Mouse (Mus musculus) midbrain, embryonic 11.5 days (tissue): ENCODE measurements at regions not wholly inside any gene's neighbourhood (a gene's known extent, or its start where the extent isn't known, plus 50 kb on each side); places are given as distances from the start of the nearest gene placed in this dataset.

Experiments used
- ATAC-seq: fragments of 200-750 bp; cut with Nextera tagmentation; 2 replicates; pipeline ENCODE4 v1.8.0; 2017; ENCODE audit warnings: moderate TSS enrichment, moderate library complexity; ENCODE audit not compliant: low FRiP score
- DNase-seq: peaks from one replicate; pipeline ENCODE4 v3.0.0; 2015; ENCODE audit warnings: low spot score; ENCODE audit errors: missing footprints
- H3K27ac ChIP-seq: fragments of 300-500 bp; sonication (generic); 2 replicates; pipeline ENCODE4 v1.5.1; 2014; ENCODE audit warnings: low read depth, low read length
- H3K27me3 ChIP-seq: fragments of 300-500 bp; sonication (generic); 2 replicates; pipeline ENCODE4 v1.6.1; 2014; ENCODE audit warnings: mild to moderate bottlenecking, low read length, moderate library complexity, mixed read lengths; ENCODE audit not compliant: control insufficient read depth, insufficient read depth
- H3K36me3 ChIP-seq: fragments of 300-500 bp; sonication (generic); 2 replicates; pipeline ENCODE4 v1.6.1; 2014; ENCODE audit warnings: mild to moderate bottlenecking, low read length, moderate library complexity, mixed read lengths; ENCODE audit not compliant: control insufficient read depth, insufficient read depth
- H3K4me1 ChIP-seq: fragments of 300-500 bp; sonication (generic); 2 replicates; pipeline ENCODE4 v1.6.1; 2014; ENCODE audit warnings: low read length; ENCODE audit not compliant: control insufficient read depth, insufficient read depth
- H3K4me2 ChIP-seq: fragments of 300-500 bp; sonication (generic); 2 replicates; pipeline ENCODE4 v1.6.1; 2014; ENCODE audit warnings: mild to moderate bottlenecking, moderate library complexity
- H3K4me3 ChIP-seq: fragments of 300-500 bp; sonication (generic); 2 replicates; pipeline ENCODE4 v1.5.1; 2014; ENCODE audit warnings: low read depth, low read length
- H3K9ac ChIP-seq: fragments of 300-500 bp; sonication (generic); 2 replicates; pipeline ENCODE4 v1.6.1; 2014; ENCODE audit warnings: low read length
- H3K9me3 ChIP-seq: fragments of 300-500 bp; sonication (generic); 2 replicates; pipeline ENCODE4 v1.6.1; 2016; ENCODE audit warnings: low read length; ENCODE audit not compliant: control insufficient read depth
- WGBS: fragments of 180-500 bp; shearing (Covaris S2); extraction: QIAGEN DNeasy Blood & Tissue Kit; methylation state at CpG from one replicate; pipeline ENCODE4 v1.1.7; 2014; 5-methylcytosine and 5-hydroxymethylcytosine counted together

DNA sequence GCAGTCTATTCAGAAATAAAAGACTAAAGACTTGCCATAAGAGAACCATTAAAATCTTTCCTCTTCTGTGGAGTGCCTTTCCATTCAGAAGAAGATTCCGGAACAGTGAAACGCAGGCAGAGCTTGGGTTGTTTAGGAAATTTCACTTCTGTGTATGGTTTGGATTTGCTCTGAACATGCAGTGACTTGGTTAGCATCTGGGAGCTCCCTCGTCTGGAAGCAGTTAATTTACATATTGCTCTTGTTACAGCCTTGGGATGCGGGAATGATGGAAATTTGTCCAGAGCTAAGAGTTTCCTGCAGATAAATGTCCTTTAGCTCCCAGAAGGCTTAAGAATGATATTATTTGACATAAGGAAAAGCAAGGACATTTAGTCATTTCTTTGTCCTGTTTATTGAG, 56.4 kb upstream of the Itga6 start:
- Histone ChIP-seq H3K4me1 (no peaks in the 10 kb centered on the region; the same call in 1 of the 2 replicates), H3K27ac (no peak overlapping the region), H3K27me3 (no peaks in the 10 kb centered on the region), H3K36me3 (no peaks in the 10 kb centered on the region), H3K4me2 (no peak overlapping the region), H3K4me3 (no peak overlapping the region), H3K9me3 (no peaks in the 10 kb centered on the region), H3K9ac (no peak overlapping the region)
- WGBS, result 78% methylated on average over 4 of the region's 4 CpGs
- DNase-seq (no peak), ATAC-seq (no peak)

DNA sequence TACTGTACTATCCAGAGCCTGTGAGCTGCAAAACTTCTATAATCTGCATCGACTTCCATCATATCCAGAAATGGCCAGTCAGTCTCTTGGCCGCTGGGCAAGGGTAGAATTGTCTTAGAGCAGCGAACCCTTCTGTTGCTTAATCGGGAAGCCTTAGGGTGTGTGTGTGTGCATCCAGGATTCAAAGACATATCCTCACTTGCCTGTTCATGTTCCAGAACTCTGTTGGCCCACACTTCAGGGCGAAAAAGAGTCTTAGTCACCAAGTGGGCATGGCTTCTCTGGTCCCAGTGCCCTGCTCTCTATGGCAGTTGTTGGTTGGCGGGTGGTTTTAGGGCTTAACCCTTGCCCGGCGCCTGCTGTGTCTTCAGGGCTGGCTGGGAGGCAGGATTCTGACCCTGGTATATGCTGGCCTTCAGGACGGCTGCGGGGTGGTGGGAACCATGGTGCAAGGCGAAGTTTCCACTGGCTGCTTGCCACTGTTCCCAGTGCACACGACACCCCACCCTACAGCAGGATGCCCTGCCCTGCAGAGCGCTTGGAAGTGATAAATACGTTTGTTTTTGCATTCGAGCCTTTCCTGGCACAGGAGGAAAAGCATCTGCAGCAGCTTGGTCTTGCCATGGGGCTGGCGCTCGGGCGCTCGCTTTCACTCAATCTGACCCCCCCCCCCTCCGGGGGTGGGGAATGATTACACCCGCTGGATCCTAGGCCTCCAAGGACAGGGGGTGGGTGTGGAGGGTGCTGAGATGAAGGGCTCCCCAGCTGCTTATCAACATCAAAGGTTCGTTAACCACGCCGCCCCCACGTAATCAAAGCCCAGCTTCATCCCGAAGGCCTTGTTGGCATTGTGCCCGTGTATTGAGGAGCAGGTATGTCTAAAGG, 54.9 kb upstream of the Itga6 start:
- H3K4me1 ChIP-seq, result no peaks in the 10 kb centered on the region; the same call in 1 of the 2 replicates

GRCm38 (mm10) chr2:71694758-71695310, 50.6 kb upstream of the Itga6 start:
- H3K27ac ChIP-seq, result no peak overlapping the region
- ATAC-seq, result no peak
- WGBS, result 77% methylated on average over 6 of the region's 6 CpGs

More for the DNA sequence above, 54.9 kb upstream of the Itga6 start:
- ATAC-seq (no peak), DNase-seq (no peak)
- H3K9ac ChIP-seq, result no peak overlapping the region
- H3K4me2 ChIP-seq, result no peak overlapping the region
- no peak overlapping the region for H3K4me3 ChIP-seq
- no peaks in the 10 kb centered on the region for H3K27me3 ChIP-seq
- H3K36me3 ChIP-seq, result no peaks in the 10 kb centered on the region
- no peaks in the 10 kb centered on the region for H3K9me3 ChIP-seq
- WGBS, result 68% methylated on average over 27 of the region's 27 CpGs
- no peak overlapping the region for H3K27ac ChIP-seq

More at GRCm38 (mm10) chr2:71694758-71695310, 50.6 kb upstream of the Itga6 start:
- no peaks in the 10 kb centered on the region for H3K36me3 ChIP-seq
- H3K4me3 ChIP-seq, result no peak overlapping the region
- H3K4me2 ChIP-seq, result no peak overlapping the region
- no peaks in the 10 kb centered on the region for H3K4me1 ChIP-seq
- H3K9ac ChIP-seq, result no peak overlapping the region
- DNase-seq, result no peak
- H3K9me3 ChIP-seq, result no peaks in the 10 kb centered on the region
- H3K27me3 ChIP-seq, result no peaks in the 10 kb centered on the region
